Mouse (Mus musculus) CH12.LX (cell line): Measurements from ENCODE around the gene Fuk. TPM values are rescaled to one million over a fixed set of nuclear protein-coding genes. Genes with fewer than 3 reads are reported as not detected.
A peak's percentile ranks its signal among the peaks of the same experiment; 100 is the strongest.
"Not testable (repeated sequence)": the region's sequence is repeated elsewhere in the genome, so short reads cannot be mapped to it uniquely, and the experiment has no call there.

Source experiments
- DNase-seq: peaks from one replicate; pipeline ENCODE4 v3.0.0-alpha.2; 2013; ENCODE audit errors: extremely low read depth
- H3K27ac ChIP-seq: 2 replicates; pipeline ENCODE4 v1.5.1; 2012; ENCODE audit warnings: low read depth, mild to moderate bottlenecking, control low read depth, moderate library complexity; ENCODE audit not compliant: insufficient read depth
- H3K27me3 ChIP-seq: replicated peaks from 2 replicates; pipeline ENCODE3; 2012; ENCODE audit warnings: inconsistent platforms
- H3K36me3 ChIP-seq, 2 experiments: replicated peaks in 1 of 2; 2 replicates each; pipeline versions ENCODE3 to v1.6.1; 2012; ENCODE audit warnings: inconsistent platforms in 1 of 2, low read length in 1 of 2, mild to moderate bottlenecking in 1 of 2, mixed read lengths in 1 of 2, moderate library complexity in 1 of 2; ENCODE audit not compliant: control insufficient read depth in 1 of 2, insufficient read depth in 1 of 2
- H3K4me1 ChIP-seq, 2 experiments: 2 replicates each; pipeline ENCODE4 v1.6.1; 2012; ENCODE audit warnings: inconsistent platforms in 1 of 2, moderate library complexity in 1 of 2; ENCODE audit not compliant: insufficient read depth in 2 of 2, control insufficient read depth in 1 of 2
- H3K4me2 ChIP-seq: 2 replicates; pipeline ENCODE4 v1.6.1; 2012; ENCODE audit warnings: low read depth, mild to moderate bottlenecking, control low read depth; ENCODE audit not compliant: poor library complexity, insufficient read depth, severe bottlenecking
- H3K4me3 ChIP-seq, 3 experiments: fragments of 150-350 bp in 1 of 3; sonication (generic) in 1 of 3; replicated peaks in 1 of 3; 2 replicates each; pipeline versions ENCODE3 to v1.5.1; 2011 to 2012; ENCODE audit warnings: low read depth in 2 of 3, low read length in 2 of 3, mild to moderate bottlenecking in 2 of 3, moderate library complexity in 2 of 3, control low read depth in 1 of 3, improper control_type of control experiment in 1 of 3, inconsistent platforms in 1 of 3, mixed read lengths in 1 of 3; ENCODE audit not compliant: poor library complexity in 1 of 3
- H3K79me2 ChIP-seq: replicated peaks from 2 replicates; pipeline ENCODE4 v1.6.1; 2012; ENCODE audit warnings: mild to moderate bottlenecking, moderate library complexity; ENCODE audit not compliant: control insufficient read depth, poor library complexity, insufficient read depth, severe bottlenecking; ENCODE audit errors: extremely low read depth
- H3K9ac ChIP-seq: 2 replicates; pipeline ENCODE4 v1.6.1; 2012; ENCODE audit warnings: low read depth, mild to moderate bottlenecking, control low read depth, moderate library complexity; ENCODE audit not compliant: insufficient read depth
- H3K9me3 ChIP-seq: replicated peaks from 2 replicates; pipeline ENCODE3; 2012; ENCODE audit warnings: low read length, inconsistent platforms, mixed read lengths
- BHLHE40 ChIP-seq: IDR thresholded peaks from 2 replicates; pipeline ENCODE4 v1.6.1; 2011; ENCODE audit warnings: mild to moderate bottlenecking, low read depth, low read length, improper control_type of control experiment
- CHD2 ChIP-seq: IDR thresholded peaks from 2 replicates; pipeline ENCODE4 v1.6.1; 2011; ENCODE audit warnings: low read length, improper control_type of control experiment
- CTCF ChIP-seq, 2 experiments: IDR thresholded peaks in 1 of 2; conservative IDR thresholded peaks in 1 of 2; 2 replicates each; pipeline ENCODE4 v1.5.1; 2011 to 2012; ENCODE audit warnings: low read depth in 2 of 2, low read length in 2 of 2, improper control_type of control experiment in 1 of 2, inconsistent platforms in 1 of 2, mild to moderate bottlenecking in 1 of 2, moderate library complexity in 1 of 2
- E2F4 ChIP-seq: IDR thresholded peaks from 2 replicates; pipeline ENCODE4 v1.6.1; 2011; ENCODE audit warnings: low read depth, low read length, improper control_type of control experiment; ENCODE audit not compliant: insufficient replicate concordance
- ELF1 ChIP-seq: IDR thresholded peaks from 2 replicates; pipeline ENCODE4 v1.6.1; 2014; ENCODE audit warnings: low read depth, mild to moderate bottlenecking, inconsistent platforms, low read length, improper control_type of control experiment
- GABPA ChIP-seq: IDR thresholded peaks from 2 replicates; pipeline ENCODE4 v1.6.1; 2012; ENCODE audit warnings: low read depth, low read length, improper control_type of control experiment, inconsistent platforms; ENCODE audit not compliant: insufficient replicate concordance
- HCFC1 ChIP-seq: IDR thresholded peaks from 2 replicates; pipeline ENCODE4 v1.6.1; 2012; ENCODE audit warnings: low read depth, mild to moderate bottlenecking, inconsistent platforms, low read length, improper control_type of control experiment
- IRF4 ChIP-seq: IDR thresholded peaks from 2 replicates; pipeline ENCODE4 v1.6.1; 2014; ENCODE audit warnings: low read depth, mild to moderate bottlenecking, inconsistent platforms, low read length, improper control_type of control experiment
- JUN ChIP-seq: IDR thresholded peaks from 2 replicates; pipeline ENCODE4 v1.6.1; 2011; ENCODE audit warnings: low read depth, mild to moderate bottlenecking, low read length, improper control_type of control experiment, moderate library complexity; ENCODE audit not compliant: insufficient read depth
- JUND ChIP-seq: conservative IDR thresholded peaks from 2 replicates; pipeline ENCODE4 v1.6.1; 2011; ENCODE audit warnings: low read depth, low read length, improper control_type of control experiment
- KAT2A ChIP-seq: IDR thresholded peaks from 2 replicates; pipeline ENCODE4 v1.6.1; 2012; ENCODE audit warnings: low read length, improper control_type of control experiment, inconsistent platforms; ENCODE audit not compliant: insufficient replicate concordance
- MAFK ChIP-seq: IDR thresholded peaks from 2 replicates; pipeline ENCODE4 v1.6.1; 2011; ENCODE audit warnings: low read length, improper control_type of control experiment; ENCODE audit not compliant: insufficient replicate concordance
- MEF2A ChIP-seq: IDR thresholded peaks from 2 replicates; pipeline ENCODE4 v1.6.1; 2014; ENCODE audit warnings: low read depth, mild to moderate bottlenecking, inconsistent platforms, low read length, improper control_type of control experiment, borderline replicate concordance
- NELFE ChIP-seq: IDR thresholded peaks from 2 replicates; pipeline ENCODE4 v1.6.1; 2011; ENCODE audit warnings: low read depth, low read length, improper control_type of control experiment
- NRF1 ChIP-seq: IDR thresholded peaks from 2 replicates; pipeline ENCODE4 v1.6.1; 2014; ENCODE audit warnings: low read depth, mild to moderate bottlenecking, inconsistent platforms, low read length, improper control_type of control experiment, moderate library complexity
- POLR2AphosphoS2 ChIP-seq: IDR thresholded peaks from 2 replicates; pipeline ENCODE4 v1.6.1; 2011; ENCODE audit warnings: low read depth, low read length, improper control_type of control experiment
- RAD21 ChIP-seq: IDR thresholded peaks from 2 replicates; pipeline ENCODE4 v1.6.1; 2011; ENCODE audit warnings: low read depth, mild to moderate bottlenecking, low read length, improper control_type of control experiment, moderate library complexity
- RCOR1 ChIP-seq: conservative IDR thresholded peaks from 2 replicates; pipeline ENCODE4 v1.6.1; 2012; ENCODE audit warnings: low read depth, mild to moderate bottlenecking, inconsistent platforms, low read length, improper control_type of control experiment
- SIN3A ChIP-seq: IDR thresholded peaks from 2 replicates; pipeline ENCODE4 v1.6.1; 2012; ENCODE audit warnings: low read length, improper control_type of control experiment, inconsistent platforms
- SMC3 ChIP-seq: IDR thresholded peaks from 2 replicates; pipeline ENCODE4 v1.6.1; 2011; ENCODE audit warnings: low read depth, low read length, improper control_type of control experiment
- TCF12 ChIP-seq: IDR thresholded peaks from 2 replicates; pipeline ENCODE4 v1.6.1; 2014; ENCODE audit warnings: low read depth, mild to moderate bottlenecking, inconsistent platforms, low read length, improper control_type of control experiment
- USF1 ChIP-seq: IDR thresholded peaks from 2 replicates; pipeline ENCODE4 v1.6.1; 2014; ENCODE audit warnings: low read depth, mild to moderate bottlenecking, inconsistent platforms, low read length, improper control_type of control experiment
- USF2 ChIP-seq: conservative IDR thresholded peaks from 2 replicates; pipeline ENCODE4 v1.6.1; 2011; ENCODE audit warnings: low read depth, low read length, improper control_type of control experiment
- ZC3H11A ChIP-seq: IDR thresholded peaks from 2 replicates; pipeline ENCODE4 v1.6.1; 2012; ENCODE audit warnings: low read depth, mild to moderate bottlenecking, inconsistent platforms, low read length, improper control_type of control experiment
- ZKSCAN1 ChIP-seq: IDR thresholded peaks from 2 replicates; pipeline ENCODE4 v1.6.1; 2012; ENCODE audit warnings: low read depth, inconsistent platforms, low read length, improper control_type of control experiment, borderline replicate concordance
- ZNF384 ChIP-seq: IDR thresholded peaks from 2 replicates; pipeline ENCODE4 v1.6.1; 2012; ENCODE audit warnings: low read depth, low read length, improper control_type of control experiment, inconsistent platforms
- dilution Hi-C: fragments of 300-500 bp; cut with MboI; formaldehyde crosslinking; loops from 2 replicates; pipeline ENCODE4 v1.14.3; 2020; ENCODE audit warnings: low sequenced_read_pairs; ENCODE audit not compliant: extremely low pct_unique_long_range_greater_than_20kb, extremely low pct_ligation_motif_present
- in situ Hi-C: fragments of 300-500 bp; cut with MboI; formaldehyde crosslinking; loops from 3 replicates; pipeline ENCODE4 v1.14.3; 2019; ENCODE audit warnings: low sequenced_read_pairs, low pct_ligation_motif_present, low pct_unique_long_range_greater_than_20kb, mixed read lengths
- polyA plus RNA-seq: library from polyadenylated mRNA; unstranded; fragments of >175 nt; gene quantifications from 2 replicates; pipeline ENCODE4 v1.2.1, GENCODE M21; 2012; ENCODE audit warnings: low read depth; ENCODE audit not compliant: insufficient read length
- total RNA-seq, 2 experiments: library from RNA; depleted of rRNA; stranded (reverse); fragments of 300-350 nt in 1 of 2; fragments of >200 nt in 1 of 2; gene quantifications; 2 replicates each; pipeline ENCODE4 v1.2.3; 2012 to 2014

Fuk gene
- total and polyA plus RNA-seq, 3 experiments, result 6.4 to 14.4 (median 6.8) TPM

GRCm38 (mm10) chr8:110909850-110910249 is 7.6 kb upstream of the Fuk start:
- H3K27ac ChIP-seq, H3K79me2 ChIP-seq, H3K4me2 ChIP-seq, H3K36me3 ChIP-seq, DNase-seq, H3K9ac ChIP-seq, H3K9me3 ChIP-seq, H3K4me3 ChIP-seq, H3K27me3 ChIP-seq, in situ Hi-C loops, dilution Hi-C loops: not testable (repeated sequence)
- TF ChIP-seq CTCF (conservative IDR thresholded peaks at IDR 0.05 in 1 of 2, IDR thresholded peaks at IDR 0.05 in 1 of 2; ENCODE audit: low read depth in 2 of 2, low read length in 2 of 2) (peak in 1 of 2 experiments; percentile 24; a peak in 1 of 4 replicates), RAD21 (peak; percentile 5)
- peaks cover 3 to 17% of the 10 kb centered on the region in 2 experiments; a peak in 2 of 4 replicates for H3K4me1 ChIP-seq

DNA sequence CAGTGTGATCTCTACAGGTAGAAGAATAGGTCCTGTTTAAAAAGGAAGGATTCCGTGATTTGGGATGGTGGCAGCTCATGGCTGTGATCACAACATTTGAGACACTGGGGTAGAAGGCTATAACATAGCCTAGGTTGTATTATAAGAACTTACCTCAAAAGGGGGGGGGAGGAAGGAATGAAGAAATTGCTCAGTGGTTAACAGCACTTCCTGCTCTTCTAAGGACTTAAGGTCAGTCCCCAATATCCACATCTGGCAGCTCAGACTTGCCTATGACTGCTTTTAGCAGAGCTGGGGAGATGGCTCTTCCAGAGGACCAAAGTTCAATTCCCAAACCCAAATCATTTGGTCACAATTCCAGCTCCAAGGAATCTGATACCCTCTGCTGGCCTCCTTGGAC is 4.4 kb upstream of the Fuk start:
- Histone ChIP-seq H3K36me3 (no peaks in the 10 kb centered on the region), H3K9ac (no peak overlapping the region), H3K79me2 (no peaks in the 10 kb centered on the region), H3K27ac (no peak overlapping the region), H3K4me3 (no peak overlapping the region), H3K27me3 (no peaks in the 10 kb centered on the region), H3K4me1 (peaks cover 0 to 5% of the 10 kb centered on the region in 2 experiments; a peak in 2 of 4 replicates), H3K9me3 (no peaks in the 10 kb centered on the region), H3K4me2 (no peak overlapping the region)
- dilution Hi-C loops, result no loop called here
- no peak for DNase-seq
- TF ChIP-seq ELF1 (no peak), ZNF384 (no peak), MAFK (no peak), SMC3 (no peak), HCFC1 (no peak), ZKSCAN1 (no peak), GABPA (no peak), JUND (no peak), CHD2 (no peak), NRF1 (no peak)
- in situ Hi-C loops, result no loop called here

DNA sequence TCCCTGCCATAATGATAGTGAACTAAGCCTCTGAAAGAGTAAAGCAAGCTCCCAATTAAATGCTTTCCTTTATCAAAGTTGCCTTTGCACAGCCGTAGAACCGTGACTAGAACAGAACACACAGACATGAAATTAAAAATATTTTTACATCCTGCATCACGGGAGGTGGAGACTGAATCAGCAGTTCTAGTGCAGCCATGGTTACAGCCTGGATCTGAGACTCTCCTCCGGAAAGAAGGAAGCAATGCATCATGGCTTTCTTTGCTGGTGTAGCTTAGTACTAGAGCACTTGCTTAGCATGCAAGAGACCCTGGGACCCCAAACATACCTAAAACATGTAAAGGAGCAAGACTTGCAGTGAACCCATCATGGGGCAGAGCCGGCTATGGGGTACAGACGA is 3.1 kb upstream of the Fuk start:
- Histone ChIP-seq H3K4me1 (peaks cover 4 to 10% of the 10 kb centered on the region in 2 experiments; a peak in 2 of 4 replicates), H3K9me3 (no peaks in the 10 kb centered on the region), H3K27ac (no peak overlapping the region), H3K36me3 (no peaks in the 10 kb centered on the region), H3K79me2 (peaks cover 2% of the 10 kb centered on the region; the same call in 1 of the 2 replicates), H3K9ac (no peak overlapping the region), H3K27me3 (no peaks in the 10 kb centered on the region), H3K4me3 (no peak overlapping the region), H3K4me2 (no peak overlapping the region)
- dilution Hi-C loops, result no loop called here
- in situ Hi-C loops, result no loop called here
- TF ChIP-seq KAT2A (no peak), NRF1 (no peak), MEF2A (no peak), E2F4 (no peak), RCOR1 (no peak), USF2 (no peak), USF1 (no peak), POLR2AphosphoS2 (no peak), JUN (no peak), SIN3A (no peak), BHLHE40 (no peak), IRF4 (no peak), NELFE (no peak), MAFK (no peak), ZNF384 (no peak), HCFC1 (no peak), JUND (no peak), TCF12 (no peak), ZC3H11A (no peak)
- no peak for DNase-seq
